9 mouse cellular contexts compared by ENCODE assay signal in genomic region chr16:92058644-92059620, GRCm38 (mm10). TPM values are rescaled to one million over a fixed set of nuclear protein-coding genes. Genes with fewer than 3 reads are reported as not detected.
DNase-seq lines count a peak whose midpoint lies in the region; ATAC-seq lines count a peak whose summit lies in the region.
"Had no signal": no experiment of that assay in that cellular context is flagged by ENCODE, and none has a peak within 500 bp of the region (broad histone marks: within the 10 kb centered on the region; RNA-seq: fewer than 3 reads in every experiment).

No protein-coding gene starts in this region.

- H3K4me3 ChIP-seq in heart, embryonic 14.5 days (ENCODE audit: control insufficient read depth in 1 of 2, insufficient read depth in 1 of 2, low read depth in 1 of 2, low read length in 2 of 2): peak overlapping the region; percentile 85 to 95
- H3K4me3 ChIP-seq in liver, embryonic 11.5 days (ENCODE audit: low read depth, low read length): peak overlapping the region; percentile 85

- no peak for DNase-seq in cerebellum, postnatal 36 days
- peak; percentile 50 for DNase-seq in 3T3-L1 (ENCODE audit: low read depth, low spot score)
- peak; percentile 49 to 56 for DNase-seq in adrenal gland, postnatal 36 days
- peak; percentile 53 for DNase-seq in liver, embryonic 11.5 days (ENCODE audit: low spot score)
- DNase-seq in natural killer cell, adult 2 months (ENCODE audit: low spot score in 2 of 2): peak; percentile 27 to 28
- no peak for DNase-seq in testis, postnatal 10 days (ENCODE audit: low spot score)

- 2% methylated on average over 57 of the region's 63 CpGs for WGBS in heart, embryonic 14.5 days
- 3% methylated on average over 53 of the region's 63 CpGs for WGBS in liver, embryonic 11.5 days

- peak overlapping the region; percentile 91 for H3K9ac ChIP-seq in heart, embryonic 14.5 days (ENCODE audit: low read length)
- peak overlapping the region; percentile 67 for H3K9ac ChIP-seq in liver, embryonic 11.5 days (ENCODE audit: low read depth, low read length)

- peaks cover 5 to 27% of the 10 kb centered on the region in 2 experiments; a peak in 3 of 4 replicates for H3K4me1 ChIP-seq in heart, embryonic 14.5 days (ENCODE audit: control insufficient read depth in 2 of 2, insufficient read depth in 2 of 2, low read length in 2 of 2)
- H3K4me1 ChIP-seq in liver, embryonic 11.5 days (replicated peaks; ENCODE audit: control insufficient read depth, insufficient read depth, low read length): peaks cover 5% of the 10 kb centered on the region; the same call in 1 of the 2 replicates

- peak overlapping the region in 1 of 2 experiments; percentile 82; a peak in 2 of 4 replicates for H3K27ac ChIP-seq in heart, embryonic 14.5 days (replicated peaks in 1 of 2; ENCODE audit: control insufficient read depth in 1 of 2, insufficient read depth in 1 of 2, low read depth in 2 of 2, low read length in 2 of 2)
- 0 out of 2 replicates have a peak overlapping the region, but pooled peaks have one; percentile 69 for H3K27ac ChIP-seq in liver, embryonic 11.5 days (ENCODE audit: low read depth, low read length)

- peaks cover 7% of the 10 kb centered on the region for H3K9me3 ChIP-seq in heart, embryonic 14.5 days (ENCODE audit: control insufficient read depth, low read length)
- H3K9me3 ChIP-seq in liver, embryonic 11.5 days (ENCODE audit: control insufficient read depth, low read length): peaks cover 6% of the 10 kb centered on the region

- peak overlapping the region; percentile 95 for H3K4me2 ChIP-seq in heart, embryonic 14.5 days (ENCODE audit: low read length)
- H3K4me2 ChIP-seq in liver, embryonic 11.5 days: peak overlapping the region; percentile 78

- 0 out of 2 replicates have a peak, but pooled peaks have one; percentile 2 for ATAC-seq in cerebellum, adult (ENCODE audit: insufficient number of reproducible peaks, low FRiP score, low TSS enrichment)
- ATAC-seq in heart, embryonic 14.5 days (ENCODE audit: insufficient number of reproducible peaks, insufficient read depth, low FRiP score, low read depth): no peak
- 0 out of 2 replicates have a peak, but pooled peaks have one; percentile 4 for ATAC-seq in liver, embryonic 11.5 days (replicated peaks; ENCODE audit: low FRiP score)

- peaks cover 41% of the 10 kb centered on the region for H3K36me3 ChIP-seq in heart, embryonic 14.5 days (ENCODE audit: control insufficient read depth, insufficient read depth, low read length)
- H3K36me3 ChIP-seq in liver, embryonic 11.5 days (ENCODE audit: control insufficient read depth, insufficient read depth, low read length): peaks cover 9% of the 10 kb centered on the region

- H3K27me3 ChIP-seq in heart, embryonic 14.5 days (ENCODE audit: control insufficient read depth, insufficient read depth, low read length): no peaks in the 10 kb centered on the region
- H3K27me3 ChIP-seq in liver, embryonic 11.5 days (replicated peaks; ENCODE audit: control insufficient read depth, insufficient read depth, low read length): no peaks in the 10 kb centered on the region

RNA-seq across cellular contexts. Expression of gene Slc5a3, which starts 0.8 kb away (rescaled TPM):
- 10 to 100 TPM; 26.4 to 59.1 TPM for total RNA-seq in adrenal gland, postnatal 36 days (2021)
- 5.7 and 6.1 TPM in 2 replicates for polyA plus RNA-seq in heart, embryonic 14.5 days (2014; fragmentation: Nextera tagmentation; extraction: Ambion mirVana)
- 5.6 and 5.9 TPM in 2 replicates for polyA plus RNA-seq in liver, embryonic 11.5 days (2014; fragmentation: Nextera tagmentation; extraction: Ambion mirVana)

RNA-seq across cellular contexts. Expression of gene Gm49711, which starts 0.8 kb away (rescaled TPM):
- total RNA-seq in adrenal gland, postnatal 36 days (2021): not detected
- polyA plus RNA-seq in heart, embryonic 14.5 days (2014; fragmentation: Nextera tagmentation; extraction: Ambion mirVana): not detected in 2 replicates
- polyA plus RNA-seq in liver, embryonic 11.5 days (2014; fragmentation: Nextera tagmentation; extraction: Ambion mirVana): 0.15 TPM in 1 of 2 replicates, not detected in the other
- total RNA-seq: heart, postnatal 14 days had no signal

RNA-seq across cellular contexts. Expression of gene Mrps6, which starts 0.9 kb away (rescaled TPM):
- total RNA-seq in adrenal gland, postnatal 36 days (2021): 100 to 1,000 TPM in 1 of 2 experiments, 10 to 100 TPM in 1; 84.1 to 117 TPM
- polyA plus RNA-seq in heart, embryonic 14.5 days (2014; fragmentation: Nextera tagmentation; extraction: Ambion mirVana): 135 and 149 TPM in 2 replicates
- 88.9 and 97.5 TPM in 2 replicates for polyA plus RNA-seq in liver, embryonic 11.5 days (2014; fragmentation: Nextera tagmentation; extraction: Ambion mirVana)

Comparison
In these comparisons a context has a peak if more than half of its experiments do, and no peak if none do; other contexts are left out.
1. DNase-seq: peak in 3T3-L1 (single experiment), adrenal gland, postnatal 36 days (2 of 2), liver, embryonic 11.5 days (single experiment) and natural killer cell, adult 2 months (2 of 2); none in cerebellum, postnatal 36 days (0 of 2) and testis, postnatal 10 days (single experiment).